Mouse (Mus musculus) heart, postnatal 36 days (tissue): ENCODE data around the gene Fam120b. TPM values are rescaled to one million over a fixed set of nuclear protein-coding genes. Genes with fewer than 3 reads are reported as not detected.
A peak's percentile ranks its signal among the peaks of the same experiment; 100 is the strongest.

ENCODE experiments used
- DNase-seq, 2 experiments: peaks; one replicate each; pipeline ENCODE4 v3.0.0; 2021 to 2022
- intact Hi-C: fragments of 180-260 bp; cut with DNase I; formaldehyde crosslinking; loops from one replicate; pipeline ENCODE4 v1.15.1; 2025
- total RNA-seq, 2 experiments: library from RNA; stranded (reverse); gene quantifications; 2 replicates each; pipeline ENCODE4 v1.2.3; 2021

Fam120b gene
- total RNA-seq, 2 experiments from 2014 or later = 11.4 to 11.9 TPM

GRCm38 (mm10) chr17:15378413-15379109 lies 17.4 kb upstream of the Fam120b start:
- intact Hi-C loops = loop anchor here (1.0 to 5.0 kb wide), 2 partner anchors 89 to 313 kb away; no protein-coding TSS in a partner anchor
- no peak for DNase-seq

GRCm38 (mm10) chr17:15379741-15380526 lies 16.1 kb upstream of the Fam120b start:
- DNase-seq = no peak
- intact Hi-C loops = loop anchor here (5.0 kb wide), 1 partner anchor 87 kb away; no protein-coding TSS in a partner anchor

- intact Hi-C loops = no loop called here
- DNase-seq = peak in 1 of 2 experiments; percentile 30
Measured at GRCm38 (mm10) chr17:15380641-15381051, 15.4 kb upstream of the Fam120b start.

- intact Hi-C loops = no loop called here
- DNase-seq = no peak
Measured at GRCm38 (mm10) chr17:15381092-15381860, 14.7 kb upstream of the Fam120b start.

- no peak for DNase-seq
- intact Hi-C loops = no loop called here
Measured at GRCm38 (mm10) chr17:15381869-15382660, 13.9 kb upstream of the Fam120b start.

GRCm38 (mm10) chr17:15383360-15383759 lies 12.6 kb upstream of the Fam120b start:
- intact Hi-C loops = no loop called here
- no peak for DNase-seq

GRCm38 (mm10) chr17:15388892-15389291 lies 7.1 kb upstream of the Fam120b start:
- no peak for DNase-seq
- intact Hi-C loops = no loop called here

- intact Hi-C loops = no loop called here
- DNase-seq = no peak
Measured at GRCm38 (mm10) chr17:15389356-15389755, 6.6 kb upstream of the Fam120b start.

GRCm38 (mm10) chr17:15401716-15402115 lies 5.7 kb downstream of the Fam120b start:
- intact Hi-C loops = loop anchor here (10.0 kb wide), 1 partner anchor 303 kb away; the partner anchor contains the start of gene Chd1
- no peak for DNase-seq

GRCm38 (mm10) chr17:15406576-15406975 lies 10.6 kb downstream of the Fam120b start:
- DNase-seq = no peak
- intact Hi-C loops = loop anchor here (10.0 kb wide), 1 partner anchor 298 kb away; the partner anchor contains the start of gene Chd1

- no peak for DNase-seq
- intact Hi-C loops = loop anchor here (10.0 kb wide), 1 partner anchor 296 kb away; the partner anchor contains the start of gene Chd1
Measured at GRCm38 (mm10) chr17:15409261-15409660, 13.3 kb downstream of the Fam120b start.

GRCm38 (mm10) chr17:15410861-15411260 lies 14.9 kb downstream of the Fam120b start:
- intact Hi-C loops = no loop called here
- no peak for DNase-seq

GRCm38 (mm10) chr17:15416596-15417215 lies 20.7 kb downstream of the Fam120b start:
- intact Hi-C loops = no loop called here
- no peak for DNase-seq

GRCm38 (mm10) chr17:15419534-15419933 lies 23.5 kb downstream of the Fam120b start:
- DNase-seq = no peak
- intact Hi-C loops = loop anchor here (2.0 kb wide), 1 partner anchor 47 kb away; no protein-coding TSS in a partner anchor

- intact Hi-C loops = no loop called here
- no peak for DNase-seq
Measured at GRCm38 (mm10) chr17:15420021-15420603, 24.1 kb downstream of the Fam120b start.

GRCm38 (mm10) chr17:15421446-15421845 lies 25.4 kb downstream of the Fam120b start:
- intact Hi-C loops = no loop called here
- DNase-seq = no peak

GRCm38 (mm10) chr17:15422666-15423065 lies 26.7 kb downstream of the Fam120b start:
- intact Hi-C loops = no loop called here
- no peak for DNase-seq

- intact Hi-C loops = no loop called here
- DNase-seq = peak; percentile 32 to 47
Measured at GRCm38 (mm10) chr17:15423080-15423765, 27.2 kb downstream of the Fam120b start.
